Mouse (Mus musculus) gonadal fat pad, adult 2 months (tissue): Measurements from ENCODE around the gene Serinc5. TPM values are rescaled to one million over a fixed set of nuclear protein-coding genes. Genes with fewer than 3 reads are reported as not detected.
"Not testable (repeated sequence)": the region's sequence is repeated elsewhere in the genome, so short reads cannot be mapped to it uniquely, and the experiment has no call there.

ENCODE experiments used
- DNase-seq: peaks from one replicate; pipeline ENCODE4 v3.0.0-alpha.2; 2012; ENCODE audit warnings: low read depth
- polyA plus RNA-seq: library from polyadenylated mRNA; depleted of rRNA; stranded (reverse); fragments of >200 nt; gene quantifications from 2 replicates; pipeline ENCODE4 v1.2.3, GENCODE M21; 2012; rRNA removed

The Serinc5 gene
- polyA plus RNA-seq, result 29.9 and 34.0 TPM in 2 replicates

DNA sequence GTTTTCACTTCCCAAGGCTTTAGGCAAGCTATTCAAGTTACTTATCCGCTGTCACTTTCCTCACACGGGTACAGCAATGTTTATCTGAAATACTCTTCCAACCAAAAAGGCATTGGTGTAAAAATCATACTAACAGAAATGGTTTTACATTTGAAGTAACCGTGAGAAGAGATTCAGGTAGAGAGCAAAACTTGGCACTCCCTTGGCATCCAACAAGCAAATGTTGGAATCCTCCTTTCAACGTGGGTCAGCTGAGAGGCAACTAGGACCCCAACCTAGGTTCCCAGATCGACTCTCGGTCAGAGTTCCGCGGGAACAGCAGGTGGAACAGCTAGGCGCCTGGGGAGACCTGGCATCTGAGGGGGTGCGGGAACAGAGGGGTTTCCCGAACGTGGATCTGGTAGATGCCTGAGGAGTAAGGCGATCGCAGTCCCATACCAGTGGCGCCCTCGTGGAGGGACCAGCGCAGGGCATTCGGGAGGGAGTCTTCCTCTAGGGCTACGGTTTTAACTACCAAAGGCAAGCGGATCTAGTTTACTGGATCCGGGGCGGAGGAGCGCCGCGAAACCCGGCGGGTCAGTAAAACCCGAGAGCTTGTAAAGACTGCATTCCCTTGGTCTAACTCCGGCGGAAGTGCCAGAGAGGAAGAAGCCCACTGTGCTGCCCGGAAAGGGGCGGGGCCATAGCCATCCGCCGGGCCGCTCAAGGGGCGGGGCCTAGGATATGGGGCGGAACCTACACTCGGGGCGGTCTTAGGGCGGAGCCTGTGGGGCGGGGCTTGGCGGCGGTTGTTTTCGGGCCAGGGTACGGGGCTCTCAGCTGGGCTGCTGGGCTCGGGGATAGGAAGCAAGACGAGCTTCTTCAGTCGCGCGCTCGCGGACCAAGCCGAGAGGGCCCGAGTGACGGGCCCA, at the start of gene Serinc5:
TSS of gene Serinc5 (plus strand) at position 781 of the 911 bp plus-strand sequence.
- no peak for DNase-seq

GRCm38 (mm10) chr13:92576072-92576471, 34.8 kb upstream of the Serinc5 start, which contains the start of gene Spz1:
Gene Spz1, minus strand, starts transcription at chr13:92576172.
- DNase-seq, result no peak

DNA sequence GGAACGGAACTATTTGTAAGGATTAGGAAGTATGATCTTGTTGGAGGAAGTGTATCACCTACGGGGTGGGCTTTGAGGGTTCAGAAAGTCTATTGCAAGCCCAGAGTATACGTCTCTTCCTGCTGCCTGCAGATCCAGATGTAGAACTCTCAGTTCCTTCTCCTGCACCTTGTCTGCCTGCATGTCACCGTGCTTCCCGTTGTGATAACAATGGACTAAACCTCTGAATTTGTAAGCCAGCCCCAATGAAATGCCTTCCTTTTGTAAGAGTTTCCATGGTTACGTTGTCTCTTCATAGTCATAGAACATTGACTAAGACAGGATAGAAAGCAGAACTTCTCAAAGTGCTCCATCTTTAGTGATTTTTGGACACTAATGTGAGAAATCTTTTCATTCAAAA, 34.2 kb upstream of the Serinc5 start:
- no peak for DNase-seq

DNA sequence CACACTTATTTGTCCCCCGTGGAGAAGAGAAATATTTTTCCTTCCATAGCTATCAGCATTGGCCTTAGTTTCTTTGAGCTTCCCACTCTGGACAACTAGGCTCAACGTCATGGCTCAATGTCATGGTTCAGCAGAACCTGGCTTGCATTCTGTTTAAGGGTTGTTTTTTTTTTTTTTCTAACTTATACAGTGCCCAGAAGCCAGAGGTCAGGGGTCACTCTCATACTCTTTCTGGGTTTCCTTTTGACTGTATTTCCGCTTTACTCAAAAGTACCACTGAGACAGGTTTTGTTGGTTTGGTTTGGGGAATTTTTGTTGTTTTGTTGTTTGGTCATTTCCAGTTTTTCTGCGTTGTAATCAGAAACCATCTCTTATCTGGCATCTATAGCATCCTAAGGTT, 32.7 kb upstream of the Serinc5 start:
- DNase-seq, result no peak

DNA sequence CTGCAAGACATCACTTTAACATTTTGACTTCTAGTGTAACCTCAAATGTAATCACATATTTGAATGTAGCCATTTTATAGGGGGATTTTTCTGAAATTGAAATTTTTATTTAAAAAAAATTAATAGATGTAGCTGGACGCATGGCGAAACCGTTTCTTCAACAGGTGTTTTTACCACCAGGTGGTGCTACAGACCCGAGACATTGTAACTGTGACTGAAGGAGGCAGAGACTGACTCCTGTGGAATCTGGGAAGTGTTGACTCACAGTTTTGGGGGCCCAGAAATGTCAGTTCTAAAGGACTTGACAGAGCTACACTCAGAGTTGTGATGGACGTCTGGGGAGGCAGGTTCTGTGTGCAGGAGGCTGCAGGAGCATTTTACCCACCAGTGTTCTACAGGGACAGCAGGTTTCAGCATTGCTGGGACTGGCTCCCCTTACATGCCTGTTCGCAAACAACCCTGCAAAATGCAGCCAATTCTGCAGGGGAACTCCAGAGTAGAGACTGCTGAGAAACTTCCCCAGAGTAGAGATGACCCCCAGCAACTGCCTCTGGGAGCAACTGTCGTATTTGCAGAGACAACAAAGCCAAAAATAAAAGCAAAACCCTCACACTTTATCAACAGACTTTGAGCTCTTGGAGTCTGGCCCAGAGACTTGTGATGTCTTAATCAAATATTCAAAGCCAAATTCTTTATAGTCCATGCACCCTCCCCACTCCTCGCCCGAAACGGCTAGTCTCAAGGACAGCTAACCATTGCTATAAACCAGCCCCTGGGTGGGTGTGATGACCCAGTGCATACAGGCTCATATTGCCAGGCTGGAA, 30.5 kb upstream of the Serinc5 start:
- no peak for DNase-seq

DNA sequence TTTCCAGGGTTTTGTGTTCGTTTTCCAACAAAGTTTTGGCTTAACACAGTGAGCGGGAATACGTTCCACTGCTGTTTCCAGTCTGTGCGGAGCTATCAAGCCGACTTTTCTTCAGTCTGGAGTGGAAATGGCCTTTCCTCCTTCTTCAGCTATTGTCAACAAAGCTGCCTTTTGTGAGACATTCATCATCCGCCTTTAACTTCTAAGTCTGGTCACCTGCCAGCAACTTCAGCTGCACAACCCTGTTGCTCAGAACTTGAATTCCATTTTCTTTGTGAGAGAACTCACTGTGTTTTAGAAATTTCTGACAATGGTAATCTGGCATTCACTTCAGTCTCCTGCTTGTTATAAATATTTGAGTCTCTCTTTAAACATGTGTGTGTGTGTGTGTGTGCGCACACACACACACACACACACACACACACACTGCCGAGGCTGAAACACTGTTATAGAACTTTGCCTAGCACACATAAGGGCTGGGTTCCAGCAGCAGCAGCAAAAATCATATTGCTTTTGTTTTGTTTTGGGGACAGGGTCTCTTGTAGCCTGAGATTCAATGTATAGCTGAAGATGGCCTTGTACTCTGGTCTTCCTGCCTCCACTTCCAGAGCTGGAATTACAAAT, 26.7 kb upstream of the Serinc5 start:
- DNase-seq, result no peak

DNA sequence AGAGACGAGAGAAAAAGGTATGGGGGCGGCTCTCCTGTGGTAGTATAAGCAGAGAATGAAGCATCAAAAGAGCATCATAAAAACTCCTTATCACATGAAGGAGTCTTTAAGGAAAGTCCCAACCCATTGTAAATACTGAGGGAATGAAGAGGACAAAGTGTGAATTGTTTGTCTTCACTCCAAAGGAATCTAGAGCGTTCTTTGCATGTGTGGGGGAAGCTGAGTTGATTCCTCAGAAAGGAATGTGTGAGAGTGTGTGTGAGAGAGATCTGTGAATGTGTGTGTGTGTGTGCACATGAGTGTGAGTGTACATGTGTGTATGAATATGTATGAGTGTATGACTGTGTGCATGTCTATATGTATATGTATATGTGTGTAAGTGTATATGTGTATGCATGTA, 22.2 kb upstream of the Serinc5 start:
- no peak for DNase-seq

DNA sequence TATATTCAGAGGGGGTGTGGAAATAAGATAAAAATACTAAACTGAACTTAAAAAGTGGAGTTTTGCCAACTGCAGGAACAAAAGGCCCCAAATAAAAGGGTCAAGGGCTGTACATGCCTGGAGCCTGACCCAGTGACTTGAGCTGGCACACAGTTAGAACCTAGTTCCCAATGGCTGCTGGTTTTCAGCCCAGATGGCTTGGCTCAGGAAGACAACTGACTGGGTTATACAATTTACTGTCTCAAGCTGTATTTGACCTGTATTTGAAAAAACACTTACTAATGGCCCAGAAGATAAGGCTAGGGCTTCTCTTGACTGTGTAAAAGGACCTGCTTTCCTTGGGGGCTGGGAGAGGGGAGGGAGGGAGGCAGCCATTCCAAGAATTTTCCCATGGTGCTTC, 21.6 kb upstream of the Serinc5 start:
- no peak for DNase-seq

DNA sequence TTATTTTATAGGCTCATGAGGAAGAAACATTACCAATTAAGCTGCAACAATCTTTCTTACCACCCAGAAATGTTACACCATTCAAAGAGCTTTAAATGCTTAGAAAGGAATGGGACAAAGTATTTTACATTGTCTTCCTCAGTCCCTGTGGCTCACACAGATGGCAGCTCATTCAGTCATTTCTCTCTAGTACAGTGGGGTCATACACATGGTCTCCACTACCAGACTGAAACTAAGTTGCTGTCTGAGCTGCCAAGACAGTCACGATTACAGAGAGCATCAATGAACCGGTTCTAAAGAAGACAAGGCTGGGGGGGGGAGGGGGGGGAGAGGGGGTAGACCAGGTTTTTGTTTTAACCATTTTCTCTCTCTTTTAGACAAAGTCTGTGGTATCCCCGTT, 19.7 kb upstream of the Serinc5 start:
- no peak for DNase-seq

DNA sequence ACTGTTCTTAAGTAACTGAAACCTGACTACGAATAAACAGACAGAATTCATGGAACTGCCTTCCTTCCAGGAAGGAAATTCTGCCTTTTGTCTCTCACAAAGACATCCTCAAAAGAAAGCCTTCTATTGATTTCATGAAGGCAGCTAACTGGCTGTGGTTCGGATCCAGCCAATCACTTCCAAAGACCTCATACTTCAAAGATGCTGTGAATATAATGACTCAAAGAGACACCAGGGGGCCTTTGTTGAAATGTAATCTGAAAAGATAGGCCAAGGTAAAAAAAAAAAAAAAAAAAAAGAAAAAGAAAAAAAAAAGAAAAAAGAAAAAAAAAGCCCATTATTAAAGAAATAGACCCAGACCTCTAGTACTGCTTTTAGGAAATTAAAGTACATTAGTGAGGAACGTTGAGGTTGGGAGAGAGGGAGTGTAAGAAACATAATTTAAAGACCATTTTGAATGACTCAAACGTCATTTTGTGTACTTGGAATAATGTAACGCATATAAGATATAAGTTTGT, 18.6 kb upstream of the Serinc5 start:
- no peak for DNase-seq

DNA sequence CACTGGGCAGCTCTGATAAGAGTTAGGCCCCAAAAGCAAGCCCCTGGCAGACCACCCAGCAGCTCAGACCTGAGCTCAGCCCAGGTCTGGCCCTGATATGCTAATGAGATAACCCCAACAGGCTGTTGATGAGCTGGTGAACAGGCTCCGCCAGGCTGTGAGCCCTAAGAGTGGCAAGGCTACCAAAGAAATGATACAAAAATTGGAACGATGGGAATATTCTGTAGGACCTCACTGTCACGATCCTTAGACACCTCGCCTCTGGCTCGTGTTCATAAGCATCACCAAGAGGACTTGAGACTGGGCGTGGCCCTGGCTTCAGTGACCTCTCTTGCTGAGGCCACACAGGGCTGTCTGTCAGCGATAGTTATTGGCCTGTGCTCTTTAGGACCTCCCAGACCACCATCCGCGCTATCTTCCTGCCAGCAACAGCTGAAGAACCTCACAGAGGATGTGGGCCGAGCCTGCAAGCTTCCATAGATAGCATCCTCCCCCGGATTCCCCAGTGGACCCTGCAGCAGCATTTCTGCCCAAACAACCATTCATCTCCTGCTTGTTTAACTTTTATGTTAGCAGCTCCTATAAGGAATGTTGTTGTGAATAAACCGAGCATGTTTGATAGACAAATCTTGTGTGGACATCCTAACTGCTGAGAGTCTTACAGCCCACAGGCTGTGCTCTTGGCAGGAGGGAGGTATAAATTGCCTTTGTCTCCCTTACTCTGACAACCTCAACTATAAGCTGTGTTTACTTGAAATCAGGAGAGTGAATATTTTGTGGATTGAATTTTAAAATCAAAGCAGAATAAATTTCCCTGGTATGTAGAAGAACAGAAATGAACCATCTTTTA, 17.9 kb upstream of the Serinc5 start:
- DNase-seq, result no peak

GRCm38 (mm10) chr13:92593731-92594396, 17.0 kb upstream of the Serinc5 start:
- no peak for DNase-seq

- no peak for DNase-seq
Observed at GRCm38 (mm10) chr13:92594481-92594880, 16.4 kb upstream of the Serinc5 start.

DNA sequence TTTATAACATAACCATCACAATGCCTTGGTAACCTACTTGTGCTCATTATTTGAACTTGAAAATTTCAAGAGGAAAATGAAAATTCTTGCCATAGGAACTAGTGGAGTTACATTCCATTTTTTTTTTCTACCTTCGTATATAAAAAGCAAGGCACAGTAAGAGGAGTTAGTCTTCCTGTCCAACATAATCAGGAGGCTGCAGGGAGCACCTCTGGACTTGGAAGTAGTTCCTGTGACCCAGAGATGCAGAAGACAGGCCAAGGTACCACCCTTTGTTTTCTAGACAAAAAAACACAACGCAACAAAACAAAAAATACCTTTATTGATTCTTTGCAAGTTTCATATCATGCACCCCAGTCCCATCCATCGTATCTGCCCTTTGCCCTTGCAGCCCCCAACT, 16.0 kb upstream of the Serinc5 start:
- no peak for DNase-seq

- no peak for DNase-seq
Observed at GRCm38 (mm10) chr13:92595424-92595823, 15.5 kb upstream of the Serinc5 start.

DNA sequence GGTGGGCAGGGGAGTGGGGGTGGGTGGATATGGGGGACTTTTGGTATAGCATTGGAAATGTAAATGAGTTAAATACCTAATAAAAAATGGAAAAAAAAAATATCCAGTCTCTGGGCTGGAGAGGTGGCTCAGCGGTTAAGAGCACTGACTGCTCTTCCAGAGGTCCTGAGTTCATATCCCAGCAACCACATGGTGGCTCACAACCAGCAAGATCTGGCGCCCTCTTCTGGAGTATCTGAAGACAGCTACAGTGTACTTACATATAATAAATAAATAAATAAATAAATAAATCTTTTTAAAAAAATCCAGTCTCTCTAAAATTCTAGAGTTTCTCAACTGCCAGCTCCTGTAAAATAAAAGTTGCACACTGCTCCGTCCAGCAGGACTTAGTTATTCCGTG, 5.6 kb upstream of the Serinc5 start:
- not testable (repeated sequence) for DNase-seq

- no peak for DNase-seq
Observed at GRCm38 (mm10) chr13:92609486-92610310, 1.2 kb upstream of the Serinc5 start.

DNA sequence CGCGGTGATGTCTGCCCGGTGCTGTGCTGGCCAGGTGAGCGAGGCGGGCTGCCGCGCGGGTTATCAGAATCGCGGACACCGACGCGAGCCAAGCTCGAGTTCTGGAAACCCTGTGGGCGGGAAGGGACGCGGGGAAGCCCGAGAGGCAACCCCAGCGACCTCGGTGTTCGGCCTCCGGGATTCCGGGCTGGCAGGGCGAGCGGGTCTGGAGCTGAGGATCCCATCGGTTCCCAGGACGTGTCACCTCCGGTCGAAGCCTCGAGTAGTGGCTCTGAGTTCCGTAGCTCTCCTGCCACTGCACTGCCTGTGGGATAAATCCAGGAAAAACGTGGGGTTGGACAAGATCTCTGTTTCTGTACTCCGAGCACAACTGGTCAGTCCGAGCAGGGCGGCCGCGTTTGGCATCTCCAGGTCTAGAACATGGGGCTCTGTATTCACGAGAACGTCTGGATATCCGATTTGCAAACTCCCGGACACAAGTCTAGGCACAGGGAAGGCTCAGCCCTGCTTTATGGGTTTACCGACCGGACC, 428 bp downstream of the Serinc5 start:
- DNase-seq, result no peak

DNA sequence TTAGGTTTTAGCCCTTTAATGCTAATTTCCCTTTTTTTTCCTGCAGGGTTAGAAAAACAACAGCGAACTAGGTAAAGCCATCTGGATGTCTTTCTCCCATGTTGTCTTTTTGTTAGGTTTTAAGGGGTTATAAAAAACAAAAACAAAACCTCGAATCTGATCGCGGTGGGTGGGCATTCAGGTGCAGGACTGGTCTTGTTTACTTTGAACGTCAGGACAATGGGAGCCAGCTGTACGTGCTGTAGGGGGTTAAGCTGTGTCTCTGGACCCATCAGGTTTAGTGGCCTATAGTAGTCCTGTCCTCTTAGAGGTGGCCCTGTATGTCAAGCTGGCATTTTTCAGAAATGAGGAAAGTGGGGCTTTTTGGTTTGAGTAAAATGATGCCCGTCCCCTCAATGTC, 1.0 kb downstream of the Serinc5 start:
- DNase-seq, result no peak
